Mouse (Mus musculus) heart, adult 2 months (tissue): ENCODE measurements at regions not wholly inside any gene's neighbourhood (a gene's known extent, or its start where the extent isn't known, plus 50 kb on each side); places are given as distances from the start of the nearest gene placed in this dataset.

Experiments
- CTCF ChIP-seq: fragments of 200-600 bp; IDR thresholded peaks from 2 replicates; pipeline ENCODE4 v1.8.1; 2022; ENCODE audit warnings: antibody characterized with exemption, mild to moderate bottlenecking, moderate library complexity
- EP300 ChIP-seq: fragments of 200-500 bp; IDR thresholded peaks from 2 replicates; pipeline ENCODE4 v1.6.1; 2011; ENCODE audit warnings: low read depth, low read length, control low read depth; ENCODE audit not compliant: insufficient read depth
- POLR2A ChIP-seq: fragments of 200-500 bp; IDR thresholded peaks from 2 replicates; pipeline ENCODE4 v1.6.1; 2011; ENCODE audit warnings: mild to moderate bottlenecking, low read depth, low read length, control low read depth; ENCODE audit not compliant: insufficient read depth

DNA sequence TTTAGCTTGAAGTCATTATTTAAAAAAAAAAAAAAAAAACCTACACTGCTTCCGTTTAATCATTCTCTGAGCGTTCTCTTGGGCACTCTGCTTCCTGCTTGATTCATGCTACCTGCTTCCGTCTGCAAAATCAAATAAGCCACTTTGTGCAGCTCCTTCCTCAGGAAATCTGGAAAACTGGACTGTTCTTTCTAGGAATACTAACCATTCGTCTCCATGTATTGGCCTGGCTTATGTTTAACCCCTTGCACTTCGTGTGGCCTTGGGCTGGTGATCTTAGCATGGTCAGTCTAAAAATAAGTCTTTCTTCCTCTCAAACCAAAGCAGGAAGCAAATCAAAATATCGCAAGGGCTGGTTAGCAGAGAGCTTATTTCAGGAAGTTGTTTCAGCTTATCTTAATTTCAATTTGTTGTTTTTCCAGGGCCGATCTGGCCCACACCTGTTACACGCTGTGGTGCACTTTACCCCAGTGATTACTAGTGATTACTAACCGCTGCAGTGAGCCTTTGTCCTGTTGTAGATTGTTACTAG, 68.5 kb upstream of the Lcorl start:
- TF ChIP-seq CTCF = no peak
- TF ChIP-seq POLR2A = peak; percentile 24; the same call in 1 of the 2 replicates
- TF ChIP-seq EP300 = no peak
